Mouse (Mus musculus) liver, embryonic 14.5 days (tissue): ENCODE measurements at regions not wholly inside any gene's neighbourhood (a gene's known extent, or its start where the extent isn't known, plus 50 kb on each side); places are given as distances from the start of the nearest gene placed in this dataset.

Source experiments
- ATAC-seq: fragments of 200-750 bp; cut with Nextera tagmentation; 2 replicates; pipeline ENCODE4 v1.8.0; 2017; ENCODE audit warnings: moderate number of reproducible peaks, mild to moderate bottlenecking, moderate library complexity; ENCODE audit not compliant: insufficient read depth
- DNase-seq, 3 experiments: peaks; one replicate each; pipeline ENCODE4 v3.0.0-alpha.2; 2012 to 2013; ENCODE audit warnings: low read depth in 3 of 3, low spot score in 3 of 3
- H3K27ac ChIP-seq: fragments of 300-500 bp; sonication (generic); 2 replicates; pipeline ENCODE4 v1.5.1; 2014; ENCODE audit warnings: moderate library complexity, mild to moderate bottlenecking, control low read depth, inconsistent platforms
- H3K27me3 ChIP-seq: fragments of 300-500 bp; sonication (generic); 2 replicates; pipeline ENCODE4 v1.6.1; 2014; ENCODE audit warnings: mild to moderate bottlenecking, low read length, moderate library complexity; ENCODE audit not compliant: control insufficient read depth, insufficient read depth
- H3K36me3 ChIP-seq: fragments of 300-500 bp; sonication (generic); replicated peaks from 2 replicates; pipeline ENCODE4 v1.6.1; 2014; ENCODE audit warnings: low read depth; ENCODE audit not compliant: control insufficient read depth, insufficient read depth
- H3K4me1 ChIP-seq, 2 experiments: fragments of 200-500 bp in 1 of 2; fragments of 300-500 bp in 1 of 2; sonication (generic) in 1 of 2; replicated peaks; 2 replicates each; pipeline ENCODE4 v1.6.1; 2012 to 2014; ENCODE audit warnings: antibody characterized with exemption in 1 of 2, inconsistent platforms in 1 of 2, low read length in 1 of 2; ENCODE audit not compliant: control insufficient read depth in 2 of 2, insufficient read depth in 2 of 2
- H3K4me2 ChIP-seq: fragments of 300-500 bp; sonication (generic); 2 replicates; pipeline ENCODE4 v1.6.1; 2014; ENCODE audit warnings: low read depth, mild to moderate bottlenecking, control low read depth, moderate library complexity
- H3K4me3 ChIP-seq, 2 experiments: fragments of 200-500 bp in 1 of 2; fragments of 300-500 bp in 1 of 2; sonication (generic) in 1 of 2; 2 replicates each; pipeline ENCODE4 v1.5.1; 2012 to 2014; ENCODE audit warnings: low read depth in 2 of 2, low read length in 2 of 2, mild to moderate bottlenecking in 2 of 2, control low read depth in 1 of 2, inconsistent platforms in 1 of 2, moderate library complexity in 1 of 2; ENCODE audit not compliant: insufficient read depth in 1 of 2
- H3K9ac ChIP-seq: fragments of 300-500 bp; sonication (generic); replicated peaks from 2 replicates; pipeline ENCODE4 v1.6.1; 2014; ENCODE audit warnings: mild to moderate bottlenecking, control low read depth, moderate library complexity
- H3K9me3 ChIP-seq: fragments of 300-500 bp; sonication (generic); 2 replicates; pipeline ENCODE4 v1.6.1; 2016; ENCODE audit warnings: low read length, mixed read lengths; ENCODE audit not compliant: control insufficient read depth
- CTCF ChIP-seq: IDR thresholded peaks from 2 replicates; pipeline ENCODE4 v1.5.1; 2016; ENCODE audit warnings: antibody characterized with exemption, low read depth, control low read depth
- EP300 ChIP-seq: IDR thresholded peaks from 2 replicates; pipeline ENCODE4 v1.6.1; 2016; ENCODE audit warnings: antibody characterized with exemption, low read depth
- WGBS: fragments of 180-500 bp; shearing (Covaris S2); extraction: QIAGEN DNeasy Blood & Tissue Kit; methylation state at CpG from one replicate; pipeline ENCODE4 v1.1.7; 2014; ENCODE audit not compliant: insufficient replicate concordance; 5-methylcytosine and 5-hydroxymethylcytosine counted together

DNA sequence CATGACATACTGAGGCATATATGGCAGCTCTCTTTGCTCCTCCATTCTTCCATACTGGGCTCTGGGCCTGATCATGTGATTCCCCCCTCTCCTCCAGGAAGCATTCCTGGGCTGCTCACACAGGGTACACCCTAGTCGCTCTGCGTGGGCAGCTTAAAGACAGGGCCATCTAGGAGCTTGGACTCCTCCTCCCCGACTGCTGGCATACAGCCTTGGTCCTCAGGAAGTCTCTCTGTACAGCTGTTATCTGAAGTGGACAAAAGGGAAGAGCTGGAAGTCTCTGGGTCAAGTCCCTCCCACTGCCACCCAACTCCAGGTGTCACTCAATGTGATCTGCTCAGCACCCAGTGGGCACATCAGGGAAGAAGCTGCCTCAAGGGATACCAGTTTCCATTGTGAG lies 102.6 kb upstream of the Zfp618 start:
- Histone ChIP-seq H3K9me3 (no peaks in the 10 kb centered on the region), H3K4me2 (no peak overlapping the region), H3K27me3 (no peaks in the 10 kb centered on the region), H3K4me1 (no peaks in the 10 kb centered on the region), H3K27ac (no peak overlapping the region), H3K9ac (no peak overlapping the region), H3K36me3 (no peaks in the 10 kb centered on the region), H3K4me3 (no peak overlapping the region)
- 58% methylated on average over 3 of the region's 3 CpGs for WGBS
- ATAC-seq: no peak
- DNase-seq: no peak
- no peak for TF ChIP-seq CTCF
- no peak for TF ChIP-seq EP300

DNA sequence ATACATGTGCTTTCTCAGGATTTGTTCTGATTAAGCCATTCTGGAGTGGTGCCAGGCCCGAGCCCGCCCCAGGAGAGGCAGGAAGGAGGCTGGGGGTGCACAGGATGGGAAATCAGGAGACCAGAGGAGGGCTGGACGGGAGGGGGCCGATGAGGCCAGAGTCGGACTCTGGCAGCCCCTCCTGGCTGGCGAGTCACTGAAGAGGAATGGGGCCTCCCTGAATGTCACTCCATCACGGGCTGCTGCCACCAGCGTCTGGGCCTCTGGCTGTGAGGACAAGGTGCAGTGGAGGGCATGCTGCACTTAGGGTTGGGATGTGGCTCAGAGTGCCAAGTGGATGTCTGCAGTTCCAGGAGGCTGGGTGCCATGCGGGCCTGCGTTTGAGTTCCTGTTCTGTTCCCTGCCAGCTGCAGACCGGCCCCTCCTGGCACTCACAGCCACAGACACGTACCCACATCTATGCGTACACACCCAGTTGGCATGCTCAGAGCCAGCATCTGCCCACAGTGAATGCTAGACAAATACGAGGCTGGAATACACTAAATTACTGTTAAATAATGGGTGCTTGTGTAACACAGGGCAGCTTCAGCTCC lies 94.9 kb upstream of the Zfp618 start:
- H3K27me3 ChIP-seq: no peaks in the 10 kb centered on the region
- no peaks in the 10 kb centered on the region for H3K9me3 ChIP-seq
- H3K4me2 ChIP-seq: no peak overlapping the region
- ATAC-seq (no peak), DNase-seq (no peak)
- H3K4me3 ChIP-seq: no peak overlapping the region
- no peaks in the 10 kb centered on the region for H3K36me3 ChIP-seq
- H3K4me1 ChIP-seq: no peaks in the 10 kb centered on the region
- WGBS: 59% methylated on average over 14 of the region's 14 CpGs
- H3K9ac ChIP-seq: no peak overlapping the region
- TF ChIP-seq CTCF (no peak), EP300 (no peak)
- H3K27ac ChIP-seq: no peak overlapping the region

DNA sequence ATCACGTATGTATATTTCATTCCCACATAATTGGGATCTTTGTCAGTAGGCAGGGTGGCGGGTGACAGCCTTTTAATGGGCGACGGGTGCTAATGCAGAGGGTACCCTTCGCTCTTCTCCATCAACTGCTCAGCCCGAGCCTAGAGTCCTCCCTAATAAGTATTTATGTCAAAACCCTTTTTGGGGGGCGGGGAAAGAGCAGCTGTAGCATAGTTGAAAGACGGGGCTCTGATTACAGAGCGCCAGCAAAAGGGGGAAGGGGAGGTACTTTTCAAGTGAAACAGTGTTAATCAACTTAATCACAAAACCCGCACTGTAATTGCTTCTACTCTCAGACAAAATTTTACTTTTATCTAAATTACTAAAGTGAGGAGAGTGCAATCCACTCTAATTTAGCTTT lies 92.8 kb upstream of the Zfp618 start:
- WGBS: 62% methylated on average over 10 of the region's 10 CpGs
- no peak for DNase-seq
- no peaks in the 10 kb centered on the region for H3K9me3 ChIP-seq
- H3K4me2 ChIP-seq: no peak overlapping the region
- H3K9ac ChIP-seq: no peak overlapping the region
- H3K4me1 ChIP-seq: no peaks in the 10 kb centered on the region
- ATAC-seq: no peak
- H3K4me3 ChIP-seq: no peak overlapping the region
- no peak overlapping the region for H3K27ac ChIP-seq
- H3K27me3 ChIP-seq: no peaks in the 10 kb centered on the region
- TF ChIP-seq EP300 (no peak), CTCF (no peak)
- no peaks in the 10 kb centered on the region for H3K36me3 ChIP-seq

DNA sequence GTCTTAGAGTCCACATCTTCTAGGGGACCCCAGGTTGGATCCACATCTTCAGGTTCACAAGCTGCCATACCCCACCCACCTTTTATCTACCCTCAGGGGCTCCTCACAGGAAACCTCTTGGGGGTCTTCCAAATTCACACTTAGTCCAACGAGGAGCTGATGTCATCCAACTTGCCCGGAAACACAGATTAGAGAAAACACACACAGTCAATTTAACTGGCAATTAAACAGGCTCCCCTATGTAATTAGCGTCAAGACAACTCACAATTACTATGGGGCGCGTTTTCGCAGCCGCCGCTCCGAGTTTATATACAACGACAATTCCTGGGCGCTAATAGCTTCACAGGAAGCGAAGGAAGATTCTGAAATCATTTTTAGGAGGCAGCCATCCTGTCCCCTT lies 91.4 kb upstream of the Zfp618 start:
- Histone ChIP-seq H3K9me3 (no peaks in the 10 kb centered on the region), H3K27me3 (no peaks in the 10 kb centered on the region), H3K4me2 (no peak overlapping the region), H3K36me3 (no peaks in the 10 kb centered on the region), H3K4me3 (no peak overlapping the region), H3K27ac (no peak overlapping the region), H3K4me1 (no peaks in the 10 kb centered on the region), H3K9ac (no peak overlapping the region)
- TF ChIP-seq EP300 (no peak), CTCF (no peak)
- no peak for ATAC-seq
- DNase-seq: no peak
- WGBS: 73% methylated on average over 12 of the region's 12 CpGs

DNA sequence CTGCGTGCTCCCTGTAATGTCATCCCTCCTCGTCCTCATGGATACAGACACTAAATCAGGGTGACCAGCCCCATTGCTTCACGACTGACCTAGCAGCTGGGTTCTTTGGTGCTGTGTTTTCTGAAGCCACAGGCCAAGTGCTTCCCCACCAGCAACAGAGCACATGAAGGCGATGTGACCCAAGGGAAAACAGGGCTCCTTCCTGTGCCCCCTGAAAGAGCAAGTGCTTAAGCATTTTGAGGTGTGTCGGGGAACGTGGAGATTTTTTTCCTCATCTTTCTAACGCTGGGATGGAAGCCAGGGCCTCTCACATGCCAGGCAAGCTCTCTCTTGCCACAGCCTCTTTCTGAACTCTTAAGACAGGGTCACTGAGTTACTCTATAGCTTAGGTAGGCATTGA lies 87.3 kb upstream of the Zfp618 start:
- no peak for ATAC-seq
- H3K4me2 ChIP-seq: no peak overlapping the region
- DNase-seq: no peak
- no peaks in the 10 kb centered on the region for H3K9me3 ChIP-seq
- H3K4me1 ChIP-seq: no peaks in the 10 kb centered on the region
- no peak overlapping the region for H3K27ac ChIP-seq
- H3K9ac ChIP-seq: no peak overlapping the region
- no peaks in the 10 kb centered on the region for H3K27me3 ChIP-seq
- H3K4me3 ChIP-seq: no peak overlapping the region
- H3K36me3 ChIP-seq: no peaks in the 10 kb centered on the region
- 58% methylated on average over 7 of the region's 7 CpGs for WGBS
- TF ChIP-seq EP300 (no peak), CTCF (no peak)
